Mouse (Mus musculus) liver, adult 2 months (tissue): ENCODE results near the gene Nop10. TPM values are rescaled to one million over a fixed set of nuclear protein-coding genes. Genes with fewer than 3 reads are reported as not detected.

ENCODE experiments used
- DNase-seq: peaks from one replicate; pipeline ENCODE4 v3.0.0-alpha.2; 2011; ENCODE audit warnings: low read depth, low spot score; ENCODE audit errors: extremely low read depth
- H3K27ac ChIP-seq: fragments of 200-500 bp; replicated peaks from 2 replicates; pipeline ENCODE4 v1.5.1; 2012; ENCODE audit warnings: low read depth, mild to moderate bottlenecking, control low read depth, inconsistent platforms, low read length; ENCODE audit not compliant: insufficient read depth
- H3K27me3 ChIP-seq: fragments of 200-500 bp; 2 replicates; pipeline ENCODE4 v1.6.1; 2012; ENCODE audit warnings: mild to moderate bottlenecking, moderate library complexity, low read length, inconsistent platforms; ENCODE audit not compliant: control insufficient read depth, insufficient read depth
- H3K36me3 ChIP-seq: fragments of 200-500 bp; 2 replicates; pipeline ENCODE4 v1.6.1; 2012; ENCODE audit warnings: low read length, inconsistent platforms; ENCODE audit not compliant: control insufficient read depth, insufficient read depth
- H3K4me1 ChIP-seq: fragments of 200-500 bp; 2 replicates; pipeline ENCODE4 v1.6.1; 2011; ENCODE audit warnings: low read length; ENCODE audit not compliant: control insufficient read depth, insufficient read depth
- H3K4me3 ChIP-seq: fragments of 200-500 bp; 2 replicates; pipeline ENCODE4 v1.5.1; 2011; ENCODE audit warnings: low read depth, mild to moderate bottlenecking, control low read depth, low read length, moderate library complexity; ENCODE audit not compliant: insufficient read depth
- H3K79me2 ChIP-seq: fragments of 200-500 bp; 2 replicates; pipeline ENCODE4 v1.6.1; 2012; ENCODE audit warnings: inconsistent platforms, mild to moderate bottlenecking, low read length, moderate library complexity; ENCODE audit not compliant: control insufficient read depth, insufficient read depth
- H3K9ac ChIP-seq: fragments of 200-500 bp; 2 replicates; pipeline ENCODE4 v1.6.1; 2012; ENCODE audit warnings: low read depth, mild to moderate bottlenecking, control low read depth, inconsistent platforms, low read length
- CTCF ChIP-seq: fragments of 200-500 bp; IDR thresholded peaks from 2 replicates; pipeline ENCODE4 v1.5.1; 2011; ENCODE audit warnings: low read depth, low read length, control low read depth
- POLR2A ChIP-seq: fragments of 200-500 bp; IDR thresholded peaks from 2 replicates; pipeline ENCODE4 v1.6.1; 2011; ENCODE audit warnings: low read length, control low read depth; ENCODE audit not compliant: insufficient read depth; ENCODE audit errors: extremely low read depth
- WGBS: fragments of 180-500 bp; shearing (Covaris S2); methylation state at CpG from one replicate; pipeline ENCODE4 v1.1.7; 2018; 5-methylcytosine and 5-hydroxymethylcytosine counted together
- polyA plus RNA-seq: library from polyadenylated mRNA; depleted of rRNA; stranded (reverse); fragments of >200 nt; gene quantifications from 2 replicates; pipeline ENCODE4 v1.2.3, GENCODE M21; 2012
- total RNA-seq: library from RNA; depleted of rRNA; stranded (reverse); fragments of >200 nt; gene quantifications from 2 replicates; pipeline ENCODE4 v1.2.3, GENCODE M21; 2014

The Nop10 gene
- total and polyA plus RNA-seq, 2 experiments: 67.8 to 71.2 TPM

- Histone ChIP-seq H3K4me3 (no peak overlapping the region), H3K79me2 (no peaks in the 10 kb centered on the region), H3K27me3 (no peaks in the 10 kb centered on the region), H3K9ac (no peak overlapping the region), H3K4me1 (peaks cover 2% of the 10 kb centered on the region; the same call in 1 of the 2 replicates), H3K27ac (no peak overlapping the region), H3K36me3 (no peaks in the 10 kb centered on the region)
- DNase-seq: no peak
- 86% methylated on average over 14 of the region's 14 CpGs for WGBS
- no peak for TF ChIP-seq POLR2A
- no peak for TF ChIP-seq CTCF
Measured at GRCm38 (mm10) chr2:112241787-112242186, 19.9 kb upstream of the Nop10 start.

- H3K27ac ChIP-seq: no peak overlapping the region
- no peaks in the 10 kb centered on the region for H3K79me2 ChIP-seq
- TF ChIP-seq POLR2A: no peak
- TF ChIP-seq CTCF: no peak
- WGBS: 85% methylated on average over 5 of the region's 5 CpGs
- H3K4me1 ChIP-seq: no peaks in the 10 kb centered on the region
- no peak for DNase-seq
- H3K9ac ChIP-seq: no peak overlapping the region
- no peak overlapping the region for H3K4me3 ChIP-seq
- H3K36me3 ChIP-seq: no peaks in the 10 kb centered on the region
- no peaks in the 10 kb centered on the region for H3K27me3 ChIP-seq
Measured at GRCm38 (mm10) chr2:112245307-112245706, 16.4 kb upstream of the Nop10 start.

- no peak overlapping the region for H3K4me3 ChIP-seq
- no peaks in the 10 kb centered on the region for H3K79me2 ChIP-seq
- TF ChIP-seq POLR2A (no peak), CTCF (no peak)
- 89% methylated on average over 6 of the region's 6 CpGs for WGBS
- H3K27ac ChIP-seq: no peak overlapping the region
- H3K4me1 ChIP-seq: no peaks in the 10 kb centered on the region
- no peaks in the 10 kb centered on the region for H3K36me3 ChIP-seq
- H3K27me3 ChIP-seq: no peaks in the 10 kb centered on the region
- DNase-seq: no peak
- no peak overlapping the region for H3K9ac ChIP-seq
Measured at GRCm38 (mm10) chr2:112246193-112246592, 15.5 kb upstream of the Nop10 start.

- Histone ChIP-seq H3K4me3 (no peak overlapping the region), H3K27me3 (no peaks in the 10 kb centered on the region), H3K36me3 (no peaks in the 10 kb centered on the region), H3K27ac (no peak overlapping the region), H3K9ac (no peak overlapping the region), H3K79me2 (no peaks in the 10 kb centered on the region), H3K4me1 (no peaks in the 10 kb centered on the region)
- 76% methylated on average over 10 of the region's 10 CpGs for WGBS
- no peak for TF ChIP-seq POLR2A
- no peak for TF ChIP-seq CTCF
- no peak for DNase-seq
Measured at GRCm38 (mm10) chr2:112247323-112247722, 14.4 kb upstream of the Nop10 start.

- DNase-seq: no peak
- H3K27ac ChIP-seq: no peak overlapping the region
- no peaks in the 10 kb centered on the region for H3K79me2 ChIP-seq
- TF ChIP-seq POLR2A (no peak), CTCF (no peak)
- H3K36me3 ChIP-seq: no peaks in the 10 kb centered on the region
- 86% methylated on average over 10 of the region's 10 CpGs for WGBS
- H3K9ac ChIP-seq: no peak overlapping the region
- no peaks in the 10 kb centered on the region for H3K4me1 ChIP-seq
- H3K4me3 ChIP-seq: no peak overlapping the region
- no peaks in the 10 kb centered on the region for H3K27me3 ChIP-seq
Measured at GRCm38 (mm10) chr2:112249780-112250453, 11.8 kb upstream of the Nop10 start.
